Mouse (Mus musculus) MEL (cell line): ENCODE data around the gene Lrrc49. TPM values are rescaled to one million over a fixed set of nuclear protein-coding genes. Genes with fewer than 3 reads are reported as not detected.

Experiments
- DNase-seq: peaks from one replicate; pipeline ENCODE4 v3.0.0; 2011; ENCODE audit warnings: low read depth, low spot score
- H3K27ac ChIP-seq: 2 replicates; pipeline ENCODE4 v1.5.1; 2012; ENCODE audit warnings: low read depth, mild to moderate bottlenecking, control low read depth, low read length, moderate library complexity; ENCODE audit not compliant: control insufficient read depth
- H3K27me3 ChIP-seq, 2 experiments: fragments of 150-350 bp in 1 of 2; sonication (generic) in 1 of 2; 2 replicates each; pipeline ENCODE4 v1.6.1; 2012; ENCODE audit warnings: low read length in 2 of 2, mild to moderate bottlenecking in 2 of 2, improper control_type of control experiment in 1 of 2, moderate library complexity in 1 of 2; ENCODE audit not compliant: insufficient read depth in 2 of 2, control insufficient read depth in 1 of 2
- H3K36me3 ChIP-seq, 2 experiments: 2 replicates each; pipeline ENCODE4 v1.6.1; 2012 to 2014; ENCODE audit warnings: low read length in 2 of 2, improper control_type of control experiment in 1 of 2, inconsistent platforms in 1 of 2, mild to moderate bottlenecking in 1 of 2; ENCODE audit not compliant: insufficient read depth in 2 of 2, control insufficient read depth in 1 of 2
- H3K4me1 ChIP-seq, 2 experiments: fragments of 150-350 bp in 1 of 2; sonication (generic) in 1 of 2; 2 replicates each; pipeline ENCODE4 v1.6.1; 2012; ENCODE audit warnings: low read length in 2 of 2, improper control_type of control experiment in 1 of 2, mild to moderate bottlenecking in 1 of 2; ENCODE audit not compliant: insufficient read depth in 2 of 2, control insufficient read depth in 1 of 2
- H3K4me3 ChIP-seq, 2 experiments: fragments of 150-350 bp in 1 of 2; sonication (generic) in 1 of 2; 2 replicates each; pipeline ENCODE4 v1.5.1; 2012; ENCODE audit warnings: low read depth in 2 of 2, low read length in 2 of 2, mild to moderate bottlenecking in 2 of 2, moderate library complexity in 2 of 2, control low read depth in 1 of 2, improper control_type of control experiment in 1 of 2; ENCODE audit not compliant: control insufficient read depth in 1 of 2, insufficient read depth in 1 of 2
- H3K79me2 ChIP-seq: 2 replicates; pipeline ENCODE4 v1.6.1; 2012; ENCODE audit warnings: mild to moderate bottlenecking, low read length, moderate library complexity; ENCODE audit not compliant: control insufficient read depth, poor library complexity, insufficient read depth
- H3K9ac ChIP-seq: 2 replicates; pipeline ENCODE4 v1.6.1; 2012; ENCODE audit warnings: low read depth, mild to moderate bottlenecking, control low read depth, low read length, moderate library complexity; ENCODE audit not compliant: control insufficient read depth, poor library complexity, severe bottlenecking
- H3K9me3 ChIP-seq: fragments of 150-350 bp; sonication (generic); replicated peaks from 2 replicates; pipeline ENCODE4 v1.6.1; 2012; ENCODE audit warnings: mild to moderate bottlenecking, low read length, improper control_type of control experiment, moderate library complexity; ENCODE audit not compliant: insufficient read depth
- BHLHE40 ChIP-seq: IDR thresholded peaks from 2 replicates; pipeline ENCODE4 v1.6.1; 2012; ENCODE audit warnings: low read depth, mild to moderate bottlenecking, inconsistent platforms, low read length, improper control_type of control experiment, borderline replicate concordance
- CHD2 ChIP-seq: IDR thresholded peaks from 2 replicates; pipeline ENCODE4 v1.6.1; 2011; ENCODE audit warnings: low read length, improper control_type of control experiment
- CTCF ChIP-seq, 3 experiments: IDR thresholded peaks in 2 of 3; conservative IDR thresholded peaks in 1 of 3; 2 replicates each; pipeline ENCODE4 v1.5.1; 2011 to 2012; ENCODE audit warnings: low read length in 3 of 3, low read depth in 2 of 3, mild to moderate bottlenecking in 2 of 3, improper control_type of control experiment in 1 of 3, inconsistent platforms in 1 of 3, mixed read lengths in 1 of 3, moderate library complexity in 1 of 3; ENCODE audit not compliant: control insufficient read depth in 1 of 3, insufficient read depth in 1 of 3, poor library complexity in 1 of 3, severe bottlenecking in 1 of 3
- ELF1 ChIP-seq: IDR thresholded peaks from 2 replicates; pipeline ENCODE4 v1.6.1; 2014; ENCODE audit warnings: low read depth, mild to moderate bottlenecking, inconsistent platforms, low read length, improper control_type of control experiment, moderate library complexity
- EP300 ChIP-seq, 2 experiments: IDR thresholded peaks; 2 replicates each; pipeline ENCODE4 v1.6.1; 2011; ENCODE audit warnings: improper control_type of control experiment in 2 of 2, low read length in 2 of 2, low read depth in 1 of 2, mild to moderate bottlenecking in 1 of 2
- ETS1 ChIP-seq: IDR thresholded peaks from 2 replicates; pipeline ENCODE4 v1.6.1; 2012; ENCODE audit warnings: low read depth, mild to moderate bottlenecking, inconsistent platforms, low read length, improper control_type of control experiment, moderate library complexity
- GABPA ChIP-seq: IDR thresholded peaks from 2 replicates; pipeline ENCODE4 v1.6.1; 2012; ENCODE audit warnings: low read depth, mild to moderate bottlenecking, inconsistent platforms, low read length, improper control_type of control experiment, moderate library complexity
- GATA1 ChIP-seq: IDR thresholded peaks from 2 replicates; pipeline ENCODE4 v1.6.1; 2011; ENCODE audit warnings: low read depth, low read length, improper control_type of control experiment
- JUND ChIP-seq: IDR thresholded peaks from 2 replicates; pipeline ENCODE4 v1.6.1; 2011; ENCODE audit warnings: low read depth, mild to moderate bottlenecking, improper control_type of control experiment, low read length
- MAX ChIP-seq: IDR thresholded peaks from 2 replicates; pipeline ENCODE4 v1.6.1; 2011; ENCODE audit warnings: low read length, improper control_type of control experiment
- MEF2A ChIP-seq: IDR thresholded peaks from 2 replicates; pipeline ENCODE4 v1.6.1; 2014; ENCODE audit warnings: low read depth, mild to moderate bottlenecking, inconsistent platforms, low read length, improper control_type of control experiment; ENCODE audit not compliant: poor library complexity, insufficient replicate concordance, severe bottlenecking; ENCODE audit errors: extremely low read depth
- MXI1 ChIP-seq: IDR thresholded peaks from 2 replicates; pipeline ENCODE4 v1.6.1; 2011; ENCODE audit warnings: mild to moderate bottlenecking, low read depth, low read length, improper control_type of control experiment
- MYB ChIP-seq: IDR thresholded peaks from 2 replicates; pipeline ENCODE4 v1.6.1; 2011; ENCODE audit warnings: mild to moderate bottlenecking, low read depth, low read length, improper control_type of control experiment
- MYC ChIP-seq: IDR thresholded peaks from 2 replicates; pipeline ENCODE4 v1.6.1; 2011; ENCODE audit warnings: low read depth, mild to moderate bottlenecking, low read length, improper control_type of control experiment, moderate library complexity
- NELFE ChIP-seq: IDR thresholded peaks from 2 replicates; pipeline ENCODE4 v1.6.1; 2011; ENCODE audit warnings: low read depth, low read length, improper control_type of control experiment
- POLR2A ChIP-seq, 2 experiments: IDR thresholded peaks; 2 replicates each; pipeline ENCODE4 v1.6.1; 2011 to 2012; ENCODE audit warnings: low read length in 2 of 2, mild to moderate bottlenecking in 2 of 2, control low read depth in 1 of 2, improper control_type of control experiment in 1 of 2, low read depth in 1 of 2, moderate library complexity in 1 of 2; ENCODE audit not compliant: control insufficient read depth in 1 of 2, insufficient read depth in 1 of 2, poor library complexity in 1 of 2
- POLR2AphosphoS2 ChIP-seq: IDR thresholded peaks from 2 replicates; pipeline ENCODE4 v1.6.1; 2011; ENCODE audit warnings: low read length, improper control_type of control experiment
- POLR2AphosphoS5 ChIP-seq: IDR thresholded peaks from 2 replicates; pipeline ENCODE4 v1.6.1; 2012; ENCODE audit warnings: low read depth, borderline replicate concordance, mild to moderate bottlenecking, inconsistent platforms, low read length, moderate library complexity, mixed read lengths
- RCOR1 ChIP-seq: IDR thresholded peaks from 2 replicates; pipeline ENCODE4 v1.6.1; 2012; ENCODE audit warnings: low read depth, mild to moderate bottlenecking, inconsistent platforms, low read length, improper control_type of control experiment
- SIN3A ChIP-seq: IDR thresholded peaks from 2 replicates; pipeline ENCODE4 v1.6.1; 2012; ENCODE audit warnings: low read length, improper control_type of control experiment, inconsistent platforms
- SMC3 ChIP-seq: IDR thresholded peaks from 2 replicates; pipeline ENCODE4 v1.6.1; 2011; ENCODE audit warnings: low read depth, low read length, improper control_type of control experiment
- TAL1 ChIP-seq: IDR thresholded peaks from 2 replicates; pipeline ENCODE4 v1.6.1; 2012; ENCODE audit warnings: mild to moderate bottlenecking, inconsistent platforms, low read length, moderate library complexity, mixed read lengths
- TBP ChIP-seq: IDR thresholded peaks from 2 replicates; pipeline ENCODE4 v1.8.0; 2011; ENCODE audit warnings: low read depth, low read length, improper control_type of control experiment
- TCF12 ChIP-seq: IDR thresholded peaks from 2 replicates; pipeline ENCODE4 v1.6.1; 2014; ENCODE audit warnings: low read depth, mild to moderate bottlenecking, inconsistent platforms, low read length, improper control_type of control experiment, moderate library complexity
- UBTF ChIP-seq: IDR thresholded peaks from 2 replicates; pipeline ENCODE4 v1.6.1; 2012; ENCODE audit warnings: low read depth, mild to moderate bottlenecking, inconsistent platforms, low read length, improper control_type of control experiment, moderate library complexity, borderline replicate concordance; ENCODE audit not compliant: insufficient read depth
- USF1 ChIP-seq: IDR thresholded peaks from 2 replicates; pipeline ENCODE4 v1.6.1; 2014; ENCODE audit warnings: low read depth, mild to moderate bottlenecking, inconsistent platforms, low read length, improper control_type of control experiment, moderate library complexity
- ZC3H11A ChIP-seq: IDR thresholded peaks from 2 replicates; pipeline ENCODE4 v1.6.1; 2012; ENCODE audit warnings: low read depth, mild to moderate bottlenecking, inconsistent platforms, low read length, improper control_type of control experiment
- ZKSCAN1 ChIP-seq: IDR thresholded peaks from 2 replicates; pipeline ENCODE4 v1.6.1; 2012; ENCODE audit warnings: low read depth, mild to moderate bottlenecking, inconsistent platforms, low read length, improper control_type of control experiment, moderate library complexity
- ZMIZ1 ChIP-seq: IDR thresholded peaks from 2 replicates; pipeline ENCODE4 v1.6.1; 2012; ENCODE audit warnings: low read depth, mild to moderate bottlenecking, inconsistent platforms, low read length, improper control_type of control experiment, moderate library complexity
- polyA plus RNA-seq, 2 experiments: library from polyadenylated mRNA; stranded (reverse) in 1 of 2; unstranded in 1 of 2; fragments of >175 nt in 1 of 2; fragments of >200 nt in 1 of 2; gene quantifications; 2 replicates each; pipeline versions ENCODE4 v1.2.1 to v1.2.4; 2012; ENCODE audit warnings: low replicate concordance in 2 of 2, low read depth in 1 of 2; ENCODE audit not compliant: insufficient read length in 2 of 2, insufficient read depth in 1 of 2, missing spikeins in 1 of 2
- total RNA-seq: library from RNA; depleted of rRNA; stranded (reverse); fragments of 300-350 nt; gene quantifications from 2 replicates; pipeline ENCODE4 v1.2.3, GENCODE M21; 2012

Lrrc49 gene
- total and polyA plus RNA-seq, 3 experiments, result 2.7 to 5.5 TPM; not detected in 1

GRCm38 (mm10) chr9:60545361-60546096 is 142.4 kb downstream of the Lrrc49 start:
- Histone ChIP-seq H3K4me1 (peaks cover 3 to 25% of the 10 kb centered on the region in 2 experiments), H3K27me3 (no peaks in the 10 kb centered on the region), H3K4me3 (peak overlapping the region; percentile 25 to 27; a peak in 3 of 4 replicates), H3K79me2 (no peaks in the 10 kb centered on the region), H3K9me3 (no peaks in the 10 kb centered on the region), H3K9ac (peak overlapping the region; percentile 24), H3K27ac (peak overlapping the region; percentile 78), H3K36me3 (peaks cover 0 to 17% of the 10 kb centered on the region in 2 experiments; a peak in 2 of 4 replicates)
- TF ChIP-seq ZC3H11A, result no peak
- 0 out of 2 replicates have a peak, but pooled peaks have one; percentile 29 for TF ChIP-seq BHLHE40
- TF ChIP-seq POLR2A (IDR thresholded peaks at IDR 0.05; ENCODE audit: control insufficient read depth in 1 of 2, insufficient read depth in 1 of 2, low read depth in 1 of 2, low read length in 2 of 2, poor library complexity in 1 of 2), result no peak
- peak; percentile 97 for TF ChIP-seq TAL1
- TF ChIP-seq CHD2, result no peak
- peak; percentile 32; the same call in 1 of the 2 replicates for TF ChIP-seq NELFE
- TF ChIP-seq ZKSCAN1, result no peak
- no peak for TF ChIP-seq POLR2AphosphoS5
- no peak for TF ChIP-seq MYB
- peak; percentile 83 for TF ChIP-seq SIN3A
- TF ChIP-seq CTCF (IDR thresholded peaks at IDR 0.05 in 2 of 3, conservative IDR thresholded peaks at IDR 0.05 in 1 of 3; ENCODE audit: control insufficient read depth in 1 of 3, insufficient read depth in 1 of 3, low read depth in 2 of 3, low read length in 3 of 3, poor library complexity in 1 of 3, severe bottlenecking in 1 of 3), result no peak
- peak; percentile 90 for TF ChIP-seq GATA1
- TF ChIP-seq MEF2A, result no peak
- no peak for TF ChIP-seq TBP
- no peak for TF ChIP-seq GABPA
- TF ChIP-seq EP300 (IDR thresholded peaks at IDR 0.05; ENCODE audit: low read depth in 1 of 2, low read length in 2 of 2), result peak; percentile 90 to 92
- peak; percentile 63 for TF ChIP-seq MAX
- no peak for TF ChIP-seq USF1
- TF ChIP-seq ETS1, result peak; percentile 77
- peak; percentile 80; the same call in 1 of the 2 replicates for TF ChIP-seq MYC
- TF ChIP-seq ZMIZ1, result no peak
- TF ChIP-seq TCF12, result peak; percentile 94
- no peak for TF ChIP-seq JUND
- TF ChIP-seq SMC3, result no peak
- no peak for TF ChIP-seq UBTF
- TF ChIP-seq RCOR1, result peak; percentile 79
- peak; percentile 90 for TF ChIP-seq ELF1
- no peak for TF ChIP-seq POLR2AphosphoS2
- TF ChIP-seq MXI1, result peak; percentile 69; the same call in 1 of the 2 replicates
- peak; percentile 88 for DNase-seq
